8 mouse cellular contexts compared by ENCODE assay signal in the genomic region with DNA sequence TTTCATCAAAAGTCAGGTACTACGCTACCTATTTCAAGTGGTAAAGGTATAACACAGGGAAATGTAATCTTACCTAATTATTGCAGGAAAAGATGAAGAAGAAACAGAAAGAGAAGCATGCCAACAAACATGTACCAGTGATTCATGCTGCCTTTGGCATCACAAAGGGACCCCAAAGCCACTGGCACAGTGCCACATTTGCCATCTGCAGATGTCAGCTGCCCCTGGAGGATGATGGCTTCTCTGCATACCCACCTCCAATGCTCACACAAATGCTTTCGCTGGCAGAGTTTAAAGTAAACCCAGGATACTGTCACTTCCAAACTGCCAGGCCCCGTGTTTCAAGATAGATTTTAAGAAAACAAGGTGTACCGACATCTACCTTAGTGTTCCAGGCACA.
DNase-seq lines count a peak whose midpoint lies in the region; ATAC-seq lines count a peak whose summit lies in the region.
"Had no signal": no experiment of that assay in that cellular context is flagged by ENCODE, and none has a peak within 500 bp of the region (broad histone marks: within the 10 kb centered on the region; RNA-seq: fewer than 3 reads in every experiment).

No protein-coding gene starts in this region.

- peak; percentile 15 for DNase-seq in cerebellum, adult 11-12 months
- DNase-seq in cerebellum, postnatal 14 days: peak; percentile 89 to 92
- DNase-seq in layer of hippocampus, postnatal 10 days (ENCODE audit: low spot score in 2 of 2): peak; percentile 68 to 76
- DNase-seq in kidney, adult 11 months: no peak
- DNase-seq: heart, postnatal 36 days had no signal

- H3K9ac ChIP-seq in midbrain, embryonic 15.5 days: no peak overlapping the region
- no peak overlapping the region for H3K9ac ChIP-seq in midbrain, embryonic 16.5 days (ENCODE audit: low read depth, low read length)

- H3K4me1 ChIP-seq in midbrain, embryonic 15.5 days: no peaks in the 10 kb centered on the region
- H3K4me1 ChIP-seq in midbrain, embryonic 16.5 days (ENCODE audit: control insufficient read depth, insufficient read depth, low read length): peaks cover 2% of the 10 kb centered on the region; the same call in 1 of the 2 replicates

- no peaks in the 10 kb centered on the region for H3K9me3 ChIP-seq in midbrain, embryonic 15.5 days
- no peaks in the 10 kb centered on the region for H3K9me3 ChIP-seq in midbrain, embryonic 16.5 days (replicated peaks; ENCODE audit: control insufficient read depth, low read length, poor library complexity, severe bottlenecking)

- H3K27me3 ChIP-seq in midbrain, embryonic 15.5 days (replicated peaks): no peaks in the 10 kb centered on the region
- H3K27me3 ChIP-seq in midbrain, embryonic 16.5 days (ENCODE audit: control insufficient read depth, insufficient read depth, low read depth, low read length): no peaks in the 10 kb centered on the region

- no peak overlapping the region for H3K27ac ChIP-seq in midbrain, embryonic 15.5 days
- no peak overlapping the region for H3K27ac ChIP-seq in midbrain, embryonic 16.5 days (ENCODE audit: low read length)

- no peaks in the 10 kb centered on the region for H3K36me3 ChIP-seq in midbrain, embryonic 15.5 days (replicated peaks)
- no peaks in the 10 kb centered on the region for H3K36me3 ChIP-seq in midbrain, embryonic 16.5 days (ENCODE audit: control insufficient read depth, insufficient read depth, low read length)

- no peak overlapping the region for H3K4me3 ChIP-seq in midbrain, embryonic 15.5 days
- H3K4me3 ChIP-seq in midbrain, embryonic 16.5 days (ENCODE audit: low read depth, low read length): no peak overlapping the region

- peak; percentile 63; the same call in 1 of the 2 replicates for ATAC-seq in midbrain, embryonic 15.5 days (replicated peaks)
- no peak for ATAC-seq in midbrain, embryonic 16.5 days
- no peak for ATAC-seq in monocyte, adult 5-6 weeks (replicated peaks; ENCODE audit: insufficient number of reproducible peaks, low FRiP score, low TSS enrichment, poor library complexity, severe bottlenecking)

- H3K4me2 ChIP-seq in midbrain, embryonic 15.5 days: no peak overlapping the region
- no peak overlapping the region for H3K4me2 ChIP-seq in midbrain, embryonic 16.5 days (ENCODE audit: low read length)

- 67% methylated on average over 4 of the region's 4 CpGs for WGBS in midbrain, embryonic 15.5 days
- 66% methylated on average over 4 of the region's 4 CpGs for WGBS in midbrain, embryonic 16.5 days
